Mouse (Mus musculus): ENCODE data around the gene Pak2.

Pak2 gene

GRCm38 (mm10) chr16:32078991-32079511 lies at the start of gene Pak2:
Pak2 (minus strand) TSS chr16:32079342.
- DNase-seq (ENCODE audit: low spot score in 2 of 2): peak; percentile 54 to 71

GRCm38 (mm10) chr16:32127046-32127445 lies 47.9 kb upstream of the Pak2 start:
- no peak for DNase-seq (ENCODE audit: low spot score in 2 of 2)

- DNase-seq (ENCODE audit: low spot score in 2 of 2): no peak
Measured at GRCm38 (mm10) chr16:32125364-32125763, 46.2 kb upstream of the Pak2 start.

GRCm38 (mm10) chr16:32124444-32125335 lies 45.5 kb upstream of the Pak2 start:
- DNase-seq (ENCODE audit: low spot score in 2 of 2): no peak

- no peak for DNase-seq (ENCODE audit: low spot score in 2 of 2)
Measured at GRCm38 (mm10) chr16:32124020-32124419, 44.9 kb upstream of the Pak2 start.

- no peak for DNase-seq (ENCODE audit: low spot score in 2 of 2)
Measured at GRCm38 (mm10) chr16:32120454-32120853, 41.3 kb upstream of the Pak2 start.

GRCm38 (mm10) chr16:32116186-32116585 lies 37.0 kb upstream of the Pak2 start:
- DNase-seq (ENCODE audit: low spot score in 2 of 2): no peak

GRCm38 (mm10) chr16:32115781-32116180 lies 36.6 kb upstream of the Pak2 start:
- DNase-seq (ENCODE audit: low spot score in 2 of 2): no peak

GRCm38 (mm10) chr16:32114968-32115695 lies 36.0 kb upstream of the Pak2 start:
- DNase-seq (ENCODE audit: low spot score in 2 of 2): peak; percentile 60 to 86

- no peak for DNase-seq (ENCODE audit: low spot score in 2 of 2)
Measured at GRCm38 (mm10) chr16:32114406-32114805, 35.3 kb upstream of the Pak2 start.

- DNase-seq (ENCODE audit: low spot score in 2 of 2): peak; percentile 48 to 52
Measured at GRCm38 (mm10) chr16:32113541-32114218, 34.5 kb upstream of the Pak2 start.

- DNase-seq (ENCODE audit: low spot score in 2 of 2): no peak
Measured at GRCm38 (mm10) chr16:32110951-32111699, 32.0 kb upstream of the Pak2 start.

- DNase-seq (ENCODE audit: low spot score in 2 of 2): no peak
Measured at GRCm38 (mm10) chr16:32108578-32108977, 29.4 kb upstream of the Pak2 start.

GRCm38 (mm10) chr16:32108170-32108569 lies 29.0 kb upstream of the Pak2 start:
- no peak for DNase-seq (ENCODE audit: low spot score in 2 of 2)

GRCm38 (mm10) chr16:32107342-32108045 lies 28.4 kb upstream of the Pak2 start:
- DNase-seq (ENCODE audit: low spot score in 2 of 2): no peak

- no peak for DNase-seq (ENCODE audit: low spot score in 2 of 2)
Measured at GRCm38 (mm10) chr16:32105698-32106097, 26.6 kb upstream of the Pak2 start.

GRCm38 (mm10) chr16:32102295-32102694 lies 23.2 kb upstream of the Pak2 start:
- DNase-seq (ENCODE audit: low spot score in 2 of 2): no peak

GRCm38 (mm10) chr16:32099638-32100150 lies 20.6 kb upstream of the Pak2 start, which contains the start of the genes Pigx and Cep19:
Pigx (minus strand) TSS chr16:32099740.
Cep19 (plus strand) TSS chr16:32099800.
- peak; percentile 80 to 86 for DNase-seq (ENCODE audit: low spot score in 2 of 2)

- DNase-seq (ENCODE audit: low spot score in 2 of 2): no peak
Measured at GRCm38 (mm10) chr16:32098897-32099637, 19.9 kb upstream of the Pak2 start.

All from frontal cortex, postnatal 14 days (tissue).